Mouse (Mus musculus) adrenal gland, postnatal 36 days (tissue): ENCODE data around the gene Cab39. TPM values are rescaled to one million over a fixed set of nuclear protein-coding genes. Genes with fewer than 3 reads are reported as not detected.

Source experiments
- DNase-seq, 2 experiments: peaks; one replicate each; pipeline ENCODE4 v3.0.0; 2021; ENCODE audit warnings: mixed read lengths in 1 of 2
- total RNA-seq, 2 experiments: library from RNA; stranded (reverse); gene quantifications; 2 replicates each; pipeline ENCODE4 v1.2.3; 2021

Gene Cab39
- total RNA-seq, 2 experiments from 2014 or later, result 115 to 138 TPM

- no peak for DNase-seq
These were observed 52.2 kb downstream of the Cab39 start for GRCm38 (mm10) chr1:85845476-85845875.

GRCm38 (mm10) chr1:85849016-85849415 is 55.8 kb downstream of the Cab39 start:
- no peak for DNase-seq

- peak; percentile 52 to 74 for DNase-seq
These were observed 57.6 kb downstream of the Cab39 start for GRCm38 (mm10) chr1:85850851-85851250.

GRCm38 (mm10) chr1:85852996-85853689 is 59.9 kb downstream of the Cab39 start:
- DNase-seq, result peak; percentile 78

- DNase-seq, result no peak
These were observed 60.6 kb downstream of the Cab39 start for GRCm38 (mm10) chr1:85853865-85854264.

GRCm38 (mm10) chr1:85854475-85854874 is 61.2 kb downstream of the Cab39 start:
- no peak for DNase-seq

- DNase-seq, result no peak
These were observed 63.0 kb downstream of the Cab39 start for GRCm38 (mm10) chr1:85856266-85856665.

- DNase-seq, result no peak
These were observed 64.1 kb downstream of the Cab39 start for GRCm38 (mm10) chr1:85857261-85857754.

GRCm38 (mm10) chr1:85864383-85864782 is 71.1 kb downstream of the Cab39 start:
- peak in 1 of 2 experiments; percentile 29 for DNase-seq

- DNase-seq, result no peak
These were observed 76.8 kb downstream of the Cab39 start for GRCm38 (mm10) chr1:85870001-85870400.

GRCm38 (mm10) chr1:85870546-85870945 is 77.3 kb downstream of the Cab39 start:
- no peak for DNase-seq

- DNase-seq, result no peak
These were observed 88.8 kb downstream of the Cab39 start for GRCm38 (mm10) chr1:85882003-85882402.

GRCm38 (mm10) chr1:85887221-85887620 is 94.0 kb downstream of the Cab39 start:
- no peak for DNase-seq

- peak; percentile 97 for DNase-seq
These were observed 101.0 kb downstream of the Cab39 start, which contains the start of gene Itm2c for GRCm38 (mm10) chr1:85894231-85894747. Gene Itm2c (plus strand): TSS chr1:85894281.

- DNase-seq, result peak; percentile 49 to 67
These were observed 101.6 kb downstream of the Cab39 start for GRCm38 (mm10) chr1:85894748-85895360.

GRCm38 (mm10) chr1:85895391-85895837 is 102.2 kb downstream of the Cab39 start:
- peak; percentile 74 to 78 for DNase-seq

GRCm38 (mm10) chr1:85896110-85896509 is 102.9 kb downstream of the Cab39 start:
- DNase-seq, result no peak

GRCm38 (mm10) chr1:85896781-85897700 is 103.8 kb downstream of the Cab39 start:
- DNase-seq, result no peak

GRCm38 (mm10) chr1:85897901-85898760 is 104.9 kb downstream of the Cab39 start:
- DNase-seq, result no peak

- DNase-seq, result no peak
These were observed 105.6 kb downstream of the Cab39 start for GRCm38 (mm10) chr1:85898761-85899387.

- DNase-seq, result no peak
These were observed 106.1 kb downstream of the Cab39 start for GRCm38 (mm10) chr1:85899388-85899761.
